Mouse (Mus musculus) embryo, embryonic 10.5 days (tissue): ENCODE measurements around the gene Asic2.

Experiments used
- DNase-seq: peaks from one replicate; pipeline ENCODE4 v3.0.0-alpha.2; 2015; ENCODE audit warnings: low spot score

Asic2 gene

GRCm38 (mm10) chr11:80845486-80845885 is 1122.8 kb downstream of the Asic2 start:
- DNase-seq = no peak

- DNase-seq = no peak
These were observed 1124.8 kb downstream of the Asic2 start for GRCm38 (mm10) chr11:80843435-80843834.

- no peak for DNase-seq
These were observed 1129.5 kb downstream of the Asic2 start for GRCm38 (mm10) chr11:80838724-80839123.

- DNase-seq = no peak
These were observed 1132.4 kb downstream of the Asic2 start for GRCm38 (mm10) chr11:80835841-80836240.

- no peak for DNase-seq
These were observed 1132.9 kb downstream of the Asic2 start for GRCm38 (mm10) chr11:80835395-80835794.
